ENCODE assay signal across 29 mouse cellular contexts in genomic region chr8:105311718-105312117, GRCm38 (mm10). TPM values are rescaled to one million over a fixed set of nuclear protein-coding genes. Genes with fewer than 3 reads are reported as not detected.
A peak's percentile ranks its signal among the peaks of the same experiment; 100 is the strongest.
DNase-seq lines count a peak whose midpoint lies in the region; ATAC-seq and TF ChIP-seq lines count a peak whose summit lies in the region.
"Had no signal": no experiment of that assay in that cellular context is flagged by ENCODE, and none has a peak within 500 bp of the region (broad histone marks: within the 10 kb centered on the region; RNA-seq: fewer than 3 reads in every experiment).

No protein-coding gene starts in this region.

- H3K9me3 ChIP-seq in hindbrain, postnatal 0 days (ENCODE audit: low read length), result no peaks in the 10 kb centered on the region
- no peaks in the 10 kb centered on the region for H3K9me3 ChIP-seq in hindbrain, embryonic 16.5 days (ENCODE audit: control insufficient read depth, low read length)
- no peaks in the 10 kb centered on the region for H3K9me3 ChIP-seq in midbrain, postnatal 0 days (ENCODE audit: low read length)
- H3K9me3 ChIP-seq in midbrain, embryonic 14.5 days (ENCODE audit: control insufficient read depth, low read length), result no peaks in the 10 kb centered on the region
- H3K9me3 ChIP-seq in liver, embryonic 14.5 days (ENCODE audit: control insufficient read depth, low read length), result no peaks in the 10 kb centered on the region
- no peaks in the 10 kb centered on the region for H3K9me3 ChIP-seq in stomach, postnatal 0 days (ENCODE audit: control insufficient read depth, low read length)
- H3K9me3 ChIP-seq: embryonic facial prominence, embryonic 12.5 days; forebrain, embryonic 12.5 days; heart, embryonic 13.5 days; limb, embryonic 12.5 days; midbrain, embryonic 10.5 days; neural tube, embryonic 12.5 days had no signal

- no peak overlapping the region for H3K9ac ChIP-seq in hindbrain, postnatal 0 days (replicated peaks; ENCODE audit: low read length)
- no peak overlapping the region for H3K9ac ChIP-seq in hindbrain, embryonic 16.5 days (ENCODE audit: low read depth, low read length)
- H3K9ac ChIP-seq in midbrain, postnatal 0 days (replicated peaks; ENCODE audit: low read length, poor library complexity, severe bottlenecking), result no peak overlapping the region
- H3K9ac ChIP-seq in midbrain, embryonic 14.5 days (replicated peaks; ENCODE audit: low read length), result no peak overlapping the region
- no peak overlapping the region for H3K9ac ChIP-seq in liver, embryonic 14.5 days (replicated peaks)
- no peak overlapping the region for H3K9ac ChIP-seq in stomach, postnatal 0 days (ENCODE audit: low read length)
- H3K9ac ChIP-seq: embryonic facial prominence, embryonic 12.5 days; forebrain, embryonic 12.5 days; heart, embryonic 13.5 days; limb, embryonic 12.5 days; neural tube, embryonic 12.5 days had no signal

- no peak overlapping the region for H3K4me3 ChIP-seq in hindbrain, postnatal 0 days (ENCODE audit: low read length)
- no peak overlapping the region for H3K4me3 ChIP-seq in hindbrain, embryonic 16.5 days (ENCODE audit: low read length)
- H3K4me3 ChIP-seq in midbrain, postnatal 0 days (ENCODE audit: low read depth, low read length), result no peak overlapping the region
- H3K4me3 ChIP-seq in midbrain, embryonic 14.5 days (replicated peaks; ENCODE audit: low read depth, low read length), result no peak overlapping the region
- H3K4me3 ChIP-seq in liver, embryonic 14.5 days (ENCODE audit: insufficient read depth in 1 of 2, low read depth in 2 of 2, low read length in 2 of 2), result no peak overlapping the region
- no peak overlapping the region for H3K4me3 ChIP-seq in stomach, postnatal 0 days (ENCODE audit: low read depth, low read length)
- H3K4me3 ChIP-seq: embryonic facial prominence, embryonic 12.5 days; erythroblast, embryonic 14.5 days; forebrain, embryonic 12.5 days; heart, embryonic 13.5 days; limb, embryonic 12.5 days; midbrain, embryonic 10.5 days; neural tube, embryonic 12.5 days had no signal

- H3K27me3 ChIP-seq in hindbrain, postnatal 0 days (ENCODE audit: insufficient read depth, low read length), result no peaks in the 10 kb centered on the region
- no peaks in the 10 kb centered on the region for H3K27me3 ChIP-seq in hindbrain, embryonic 16.5 days (replicated peaks; ENCODE audit: control insufficient read depth, insufficient read depth, low read length)
- H3K27me3 ChIP-seq in midbrain, postnatal 0 days (ENCODE audit: insufficient read depth, low read length), result no peaks in the 10 kb centered on the region
- H3K27me3 ChIP-seq in midbrain, embryonic 14.5 days (ENCODE audit: control insufficient read depth, insufficient read depth, low read length), result no peaks in the 10 kb centered on the region
- H3K27me3 ChIP-seq in liver, embryonic 14.5 days (ENCODE audit: control insufficient read depth, insufficient read depth, low read length), result no peaks in the 10 kb centered on the region
- no peaks in the 10 kb centered on the region for H3K27me3 ChIP-seq in stomach, postnatal 0 days (ENCODE audit: control insufficient read depth, insufficient read depth, low read length)
- H3K27me3 ChIP-seq: embryonic facial prominence, embryonic 12.5 days; forebrain, embryonic 12.5 days; heart, embryonic 13.5 days; limb, embryonic 12.5 days; neural tube, embryonic 12.5 days; Patski had no signal

- H3K27ac ChIP-seq in hindbrain, postnatal 0 days, result no peak overlapping the region
- H3K27ac ChIP-seq in hindbrain, embryonic 16.5 days (ENCODE audit: low read depth, low read length), result no peak overlapping the region
- H3K27ac ChIP-seq in midbrain, postnatal 0 days (ENCODE audit: low read depth, low read length), result no peak overlapping the region
- no peak overlapping the region for H3K27ac ChIP-seq in midbrain, embryonic 14.5 days (replicated peaks; ENCODE audit: low read depth, low read length)
- H3K27ac ChIP-seq in liver, embryonic 14.5 days, result peak overlapping the region; percentile 36; the same call in 1 of the 2 replicates
- no peak overlapping the region for H3K27ac ChIP-seq in stomach, postnatal 0 days (replicated peaks)
- H3K27ac ChIP-seq: embryonic facial prominence, embryonic 12.5 days; forebrain, embryonic 12.5 days; heart, embryonic 13.5 days; limb, embryonic 12.5 days; midbrain, embryonic 10.5 days; neural tube, embryonic 12.5 days had no signal

- WGBS in hindbrain, postnatal 0 days, result 94% methylated on average over 1 of the region's 1 CpGs
- 90% methylated on average over 1 of the region's 1 CpGs for WGBS in hindbrain, embryonic 16.5 days
- WGBS in midbrain, postnatal 0 days, result 79% methylated on average over 1 of the region's 1 CpGs
- 90% methylated on average over 1 of the region's 1 CpGs for WGBS in midbrain, embryonic 14.5 days
- WGBS in liver, embryonic 14.5 days (ENCODE audit: insufficient replicate concordance), result 15% methylated on average over 1 of the region's 1 CpGs
- 79% methylated on average over 1 of the region's 1 CpGs for WGBS in stomach, postnatal 0 days

- DNase-seq in hindbrain, postnatal 0 days (ENCODE audit: low spot score), result no peak
- DNase-seq in midbrain, postnatal 0 days (ENCODE audit: low spot score), result no peak
- DNase-seq in midbrain, embryonic 14.5 days, result no peak
- peak in 1 of 3 experiments; percentile 61 for DNase-seq in liver, embryonic 14.5 days (ENCODE audit: low read depth in 3 of 3, low spot score in 3 of 3)
- DNase-seq in stomach, postnatal 0 days (ENCODE audit: low spot score), result no peak
- DNase-seq in lung, postnatal 36 days, result no peak
- DNase-seq: adrenal gland, postnatal 36 days; cerebellum, adult 11 months; cerebellum, postnatal 10 days; gastrocnemius, postnatal 14 days; heart, adult 18-20 months; heart, postnatal 14 days; kidney, adult 2 months; kidney, postnatal 14 days; layer of hippocampus, postnatal 36 days; lung, adult 2 months; lung, postnatal 14 days; right cerebral cortex, postnatal 14 days; spleen, adult 18-20 months had no signal

- ATAC-seq in hindbrain, postnatal 0 days, result no peak
- no peak for ATAC-seq in hindbrain, embryonic 16.5 days
- no peak for ATAC-seq in midbrain, postnatal 0 days (ENCODE audit: low FRiP score)
- ATAC-seq in midbrain, embryonic 14.5 days (ENCODE audit: low FRiP score, low TSS enrichment), result no peak
- ATAC-seq in liver, embryonic 14.5 days (ENCODE audit: insufficient read depth), result peak; percentile 56
- ATAC-seq in stomach, postnatal 0 days (ENCODE audit: low FRiP score, low TSS enrichment), result no peak
- ATAC-seq in cerebellum, adult (ENCODE audit: insufficient number of reproducible peaks, low FRiP score, low TSS enrichment), result no peak
- ATAC-seq: Patski had no signal

- peak; percentile 31; the same call in 1 of the 2 replicates for TF ChIP-seq CTCF in hindbrain, postnatal 0 days (IDR thresholded peaks at IDR 0.05; ENCODE audit: low read depth)
- TF ChIP-seq CTCF in midbrain, postnatal 0 days (IDR thresholded peaks at IDR 0.05), result peak; percentile 37
- TF ChIP-seq CTCF in liver, embryonic 14.5 days (IDR thresholded peaks at IDR 0.05; ENCODE audit: low read depth), result peak; percentile 62
- 0 out of 2 replicates have a peak, but pooled peaks have one; percentile 19 for TF ChIP-seq CTCF in stomach, postnatal 0 days (IDR thresholded peaks at IDR 0.05; ENCODE audit: low read depth)

- peaks cover 65% of the 10 kb centered on the region for H3K36me3 ChIP-seq in hindbrain, postnatal 0 days (ENCODE audit: insufficient read depth, low read length)
- peaks cover 24% of the 10 kb centered on the region for H3K36me3 ChIP-seq in hindbrain, embryonic 16.5 days (ENCODE audit: control insufficient read depth, insufficient read depth, low read length)
- peaks cover 59% of the 10 kb centered on the region for H3K36me3 ChIP-seq in midbrain, postnatal 0 days (ENCODE audit: insufficient read depth, low read length)
- peaks cover 82% of the 10 kb centered on the region for H3K36me3 ChIP-seq in midbrain, embryonic 14.5 days (ENCODE audit: control insufficient read depth, insufficient read depth, low read length)
- peaks cover 77% of the 10 kb centered on the region for H3K36me3 ChIP-seq in liver, embryonic 14.5 days (replicated peaks; ENCODE audit: control insufficient read depth, insufficient read depth, low read depth)
- H3K36me3 ChIP-seq in stomach, postnatal 0 days (ENCODE audit: control insufficient read depth, insufficient read depth, low read length), result peaks cover 16% of the 10 kb centered on the region

- TF ChIP-seq EP300 in liver, embryonic 14.5 days (IDR thresholded peaks at IDR 0.05; ENCODE audit: low read depth), result peak; percentile 62; the same call in 1 of the 2 replicates
- TF ChIP-seq EP300 in stomach, postnatal 0 days (optimal IDR thresholded peaks at IDR 0.05), result no peak

- no peaks in the 10 kb centered on the region for H3K4me1 ChIP-seq in hindbrain, postnatal 0 days (ENCODE audit: insufficient read depth, low read length)
- no peaks in the 10 kb centered on the region for H3K4me1 ChIP-seq in hindbrain, embryonic 16.5 days (ENCODE audit: control insufficient read depth, insufficient read depth, low read depth, low read length)
- H3K4me1 ChIP-seq in midbrain, postnatal 0 days (ENCODE audit: insufficient read depth, low read length), result no peaks in the 10 kb centered on the region
- no peaks in the 10 kb centered on the region for H3K4me1 ChIP-seq in midbrain, embryonic 14.5 days (ENCODE audit: control insufficient read depth, insufficient read depth, low read length)
- H3K4me1 ChIP-seq in liver, embryonic 14.5 days (replicated peaks; ENCODE audit: control insufficient read depth in 2 of 2, insufficient read depth in 2 of 2, low read length in 1 of 2), result peaks cover 26 to 28% of the 10 kb centered on the region in 2 experiments
- no peaks in the 10 kb centered on the region for H3K4me1 ChIP-seq in stomach, postnatal 0 days (replicated peaks; ENCODE audit: control insufficient read depth, insufficient read depth)
- H3K4me1 ChIP-seq: forebrain, embryonic 12.5 days; limb, embryonic 12.5 days; neural tube, embryonic 12.5 days had no signal

- no peak overlapping the region for H3K4me2 ChIP-seq in hindbrain, postnatal 0 days (ENCODE audit: low read depth, low read length)
- H3K4me2 ChIP-seq in hindbrain, embryonic 16.5 days (ENCODE audit: low read length), result no peak overlapping the region
- H3K4me2 ChIP-seq in midbrain, postnatal 0 days (ENCODE audit: low read depth, low read length, poor library complexity, severe bottlenecking), result no peak overlapping the region
- H3K4me2 ChIP-seq in midbrain, embryonic 14.5 days (ENCODE audit: low read length), result no peak overlapping the region
- no peak overlapping the region for H3K4me2 ChIP-seq in liver, embryonic 14.5 days (ENCODE audit: low read depth)
- H3K4me2 ChIP-seq in stomach, postnatal 0 days (replicated peaks; ENCODE audit: low read depth), result no peak overlapping the region
- H3K4me2 ChIP-seq: embryonic facial prominence, embryonic 12.5 days; forebrain, embryonic 12.5 days; heart, embryonic 13.5 days; limb, embryonic 12.5 days; neural tube, embryonic 12.5 days had no signal

RNA-seq across cellular contexts. Expression of gene Elmo3, which starts 6.3 kb away (rescaled TPM):
- 1.2 and 1.5 TPM in 2 replicates for total RNA-seq in hindbrain, postnatal 0 days (2014; rRNA removed)
- polyA plus RNA-seq in hindbrain, postnatal 0 days (2015; fragmentation: Nextera tagmentation; extraction: Ambion mirVana), result 1.6 and 1.7 TPM in 2 replicates
- 1.5 and 1.6 TPM in 2 replicates for polyA plus RNA-seq in hindbrain, embryonic 16.5 days (2015; fragmentation: Nextera tagmentation; extraction: Ambion mirVana)
- total RNA-seq in midbrain, postnatal 0 days (2014; rRNA removed), result 0.71 and 1.3 TPM in 2 replicates
- 0.81 and 1.3 TPM in 2 replicates for polyA plus RNA-seq in midbrain, postnatal 0 days (2015; fragmentation: Nextera tagmentation; extraction: Ambion mirVana)
- polyA plus RNA-seq in midbrain, embryonic 14.5 days (2014; fragmentation: Nextera tagmentation; extraction: Ambion mirVana), result 0.55 and 1.1 TPM in 2 replicates
- polyA plus RNA-seq in liver, embryonic 14.5 days (2012; rRNA removed), result 3.6 and 4.2 TPM in 2 replicates
- polyA plus RNA-seq in liver, embryonic 14.5 days (2014; fragmentation: Nextera tagmentation; extraction: Ambion mirVana), result 2.5 and 2.8 TPM in 2 replicates
- 17.1 and 19.9 TPM in 2 replicates for polyA plus RNA-seq in stomach, postnatal 0 days (2015; fragmentation: Nextera tagmentation; extraction: Ambion mirVana)

RNA-seq across cellular contexts. Expression of gene E2f4, which starts 14.3 kb away (rescaled TPM):
- 39.2 and 44.8 TPM in 2 replicates for total RNA-seq in hindbrain, postnatal 0 days (2014; rRNA removed)
- polyA plus RNA-seq in hindbrain, postnatal 0 days (2015; fragmentation: Nextera tagmentation; extraction: Ambion mirVana), result 25.6 and 28.3 TPM in 2 replicates
- polyA plus RNA-seq in hindbrain, embryonic 16.5 days (2015; fragmentation: Nextera tagmentation; extraction: Ambion mirVana), result 37.3 and 46.7 TPM in 2 replicates
- 28.2 and 35.7 TPM in 2 replicates for total RNA-seq in midbrain, postnatal 0 days (2014; rRNA removed)
- 29.1 and 29.3 TPM in 2 replicates for polyA plus RNA-seq in midbrain, postnatal 0 days (2015; fragmentation: Nextera tagmentation; extraction: Ambion mirVana)
- 43.9 and 51.7 TPM in 2 replicates for polyA plus RNA-seq in midbrain, embryonic 14.5 days (2014; fragmentation: Nextera tagmentation; extraction: Ambion mirVana)
- polyA plus RNA-seq in liver, embryonic 14.5 days (2012; rRNA removed), result 275 and 297 TPM in 2 replicates
- 206 and 227 TPM in 2 replicates for polyA plus RNA-seq in liver, embryonic 14.5 days (2014; fragmentation: Nextera tagmentation; extraction: Ambion mirVana)
- 31.0 and 38.5 TPM in 2 replicates for polyA plus RNA-seq in stomach, postnatal 0 days (2015; fragmentation: Nextera tagmentation; extraction: Ambion mirVana)

RNA-seq across cellular contexts. Expression of gene Lrrc29, which starts 14.4 kb away (rescaled TPM):
- total RNA-seq in hindbrain, postnatal 0 days (2014; rRNA removed), result 1.9 and 5.2 TPM in 2 replicates
- polyA plus RNA-seq in hindbrain, postnatal 0 days (2015; fragmentation: Nextera tagmentation; extraction: Ambion mirVana), result 3.1 and 4.1 TPM in 2 replicates
- polyA plus RNA-seq in hindbrain, embryonic 16.5 days (2015; fragmentation: Nextera tagmentation; extraction: Ambion mirVana), result 0.90 and 0.94 TPM in 2 replicates
- 2.5 and 4.5 TPM in 2 replicates for total RNA-seq in midbrain, postnatal 0 days (2014; rRNA removed)
- polyA plus RNA-seq in midbrain, postnatal 0 days (2015; fragmentation: Nextera tagmentation; extraction: Ambion mirVana), result 2.1 and 2.4 TPM in 2 replicates
- polyA plus RNA-seq in midbrain, embryonic 14.5 days (2014; fragmentation: Nextera tagmentation; extraction: Ambion mirVana), result 0.72 and 0.86 TPM in 2 replicates
- polyA plus RNA-seq in liver, embryonic 14.5 days (2012; rRNA removed), result 10.4 and 12.1 TPM in 2 replicates
- 9.1 and 11.4 TPM in 2 replicates for polyA plus RNA-seq in liver, embryonic 14.5 days (2014; fragmentation: Nextera tagmentation; extraction: Ambion mirVana)
- 2.7 and 2.8 TPM in 2 replicates for polyA plus RNA-seq in stomach, postnatal 0 days (2015; fragmentation: Nextera tagmentation; extraction: Ambion mirVana)

RNA-seq across cellular contexts. Expression of gene Tmem208, which starts 14.4 kb away (rescaled TPM):
- total RNA-seq in hindbrain, postnatal 0 days (2014; rRNA removed), result 72.1 and 101 TPM in 2 replicates
- 138 and 143 TPM in 2 replicates for polyA plus RNA-seq in hindbrain, postnatal 0 days (2015; fragmentation: Nextera tagmentation; extraction: Ambion mirVana)
- polyA plus RNA-seq in hindbrain, embryonic 16.5 days (2015; fragmentation: Nextera tagmentation; extraction: Ambion mirVana), result 144 and 150 TPM in 2 replicates
- 81.3 and 88.4 TPM in 2 replicates for total RNA-seq in midbrain, postnatal 0 days (2014; rRNA removed)
- 129 and 152 TPM in 2 replicates for polyA plus RNA-seq in midbrain, postnatal 0 days (2015; fragmentation: Nextera tagmentation; extraction: Ambion mirVana)
- polyA plus RNA-seq in midbrain, embryonic 14.5 days (2014; fragmentation: Nextera tagmentation; extraction: Ambion mirVana), result 122 and 149 TPM in 2 replicates
- polyA plus RNA-seq in liver, embryonic 14.5 days (2012; rRNA removed), result 59.1 and 66.5 TPM in 2 replicates
- 103 and 107 TPM in 2 replicates for polyA plus RNA-seq in liver, embryonic 14.5 days (2014; fragmentation: Nextera tagmentation; extraction: Ambion mirVana)
- polyA plus RNA-seq in stomach, postnatal 0 days (2015; fragmentation: Nextera tagmentation; extraction: Ambion mirVana), result 105 and 111 TPM in 2 replicates

RNA-seq across cellular contexts. Expression of gene Exoc3l, which starts 15.8 kb away (rescaled TPM):
- total RNA-seq in hindbrain, postnatal 0 days (2014; rRNA removed), result 2.4 and 8.2 TPM in 2 replicates
- polyA plus RNA-seq in hindbrain, postnatal 0 days (2015; fragmentation: Nextera tagmentation; extraction: Ambion mirVana), result 5.9 and 8.0 TPM in 2 replicates
- polyA plus RNA-seq in hindbrain, embryonic 16.5 days (2015; fragmentation: Nextera tagmentation; extraction: Ambion mirVana), result 9.4 and 12.3 TPM in 2 replicates
- 2.0 and 5.1 TPM in 2 replicates for total RNA-seq in midbrain, postnatal 0 days (2014; rRNA removed)
- 6.8 and 6.9 TPM in 2 replicates for polyA plus RNA-seq in midbrain, postnatal 0 days (2015; fragmentation: Nextera tagmentation; extraction: Ambion mirVana)
- 8.6 and 13.1 TPM in 2 replicates for polyA plus RNA-seq in midbrain, embryonic 14.5 days (2014; fragmentation: Nextera tagmentation; extraction: Ambion mirVana)
- polyA plus RNA-seq in liver, embryonic 14.5 days (2012; rRNA removed), result 6.2 and 6.5 TPM in 2 replicates
- 4.5 and 4.7 TPM in 2 replicates for polyA plus RNA-seq in liver, embryonic 14.5 days (2014; fragmentation: Nextera tagmentation; extraction: Ambion mirVana)
- polyA plus RNA-seq in stomach, postnatal 0 days (2015; fragmentation: Nextera tagmentation; extraction: Ambion mirVana), result 3.4 and 3.7 TPM in 2 replicates
